Mouse (Mus musculus) heart, postnatal 0 days (tissue): ENCODE data around the gene Cfap20.

Source experiments
- CTCF ChIP-seq: IDR thresholded peaks from 2 replicates; pipeline ENCODE4 v1.5.1; 2016; ENCODE audit warnings: antibody characterized with exemption, control low read depth, low read depth
- EP300 ChIP-seq: IDR thresholded peaks from 2 replicates; pipeline ENCODE4 v1.6.1; 2016; ENCODE audit warnings: antibody characterized with exemption, low read depth

- TF ChIP-seq EP300 (no peak), CTCF (no peak)
Measured at GRCm38 (mm10) chr8:95399131-95399530, 35.5 kb downstream of the Cfap20 start.
